Mouse (Mus musculus) heart, postnatal 0 days (tissue): Measurements from ENCODE around the gene Sbk1.
"Not testable (repeated sequence)": the region's sequence is repeated elsewhere in the genome, so short reads cannot be mapped to it uniquely, and the experiment has no call there.

Experiments
- CTCF ChIP-seq: IDR thresholded peaks from 2 replicates; pipeline ENCODE4 v1.5.1; 2016; ENCODE audit warnings: antibody characterized with exemption, control low read depth, low read depth
- EP300 ChIP-seq: IDR thresholded peaks from 2 replicates; pipeline ENCODE4 v1.6.1; 2016; ENCODE audit warnings: antibody characterized with exemption, low read depth

DNA sequence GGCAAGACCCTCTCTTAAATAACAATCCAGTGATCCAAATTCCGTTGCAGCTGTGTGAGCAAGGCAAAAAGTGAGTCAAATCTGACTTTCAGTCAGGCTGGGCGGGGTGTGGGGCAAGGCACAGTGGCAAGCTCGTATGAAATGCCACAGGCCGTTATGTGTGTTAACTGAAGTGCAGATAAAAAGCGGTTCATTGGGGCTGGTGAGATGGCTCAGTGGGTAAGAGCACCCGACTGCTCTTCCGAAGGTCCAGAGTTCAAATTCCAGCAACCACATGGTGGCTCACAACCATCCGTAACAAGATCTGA lies 10.2 kb downstream of the Sbk1 start:
- TF ChIP-seq CTCF, EP300: not testable (repeated sequence)
